Mouse (Mus musculus) T-helper 17 cell (primary cell): Measurements from ENCODE around the gene Hes3.

ENCODE experiments used
- in situ Hi-C, 2 experiments: fragments of 300-600 bp; cut with MboI, MseI; formaldehyde crosslinking; loops; 1 replicate in 1 of 2; 2 replicates in 1 of 2; pipeline ENCODE4 v1.15.1; 2025; ENCODE audit warnings: high pct_unique_total_duplicates in 2 of 2

Hes3 gene

DNA sequence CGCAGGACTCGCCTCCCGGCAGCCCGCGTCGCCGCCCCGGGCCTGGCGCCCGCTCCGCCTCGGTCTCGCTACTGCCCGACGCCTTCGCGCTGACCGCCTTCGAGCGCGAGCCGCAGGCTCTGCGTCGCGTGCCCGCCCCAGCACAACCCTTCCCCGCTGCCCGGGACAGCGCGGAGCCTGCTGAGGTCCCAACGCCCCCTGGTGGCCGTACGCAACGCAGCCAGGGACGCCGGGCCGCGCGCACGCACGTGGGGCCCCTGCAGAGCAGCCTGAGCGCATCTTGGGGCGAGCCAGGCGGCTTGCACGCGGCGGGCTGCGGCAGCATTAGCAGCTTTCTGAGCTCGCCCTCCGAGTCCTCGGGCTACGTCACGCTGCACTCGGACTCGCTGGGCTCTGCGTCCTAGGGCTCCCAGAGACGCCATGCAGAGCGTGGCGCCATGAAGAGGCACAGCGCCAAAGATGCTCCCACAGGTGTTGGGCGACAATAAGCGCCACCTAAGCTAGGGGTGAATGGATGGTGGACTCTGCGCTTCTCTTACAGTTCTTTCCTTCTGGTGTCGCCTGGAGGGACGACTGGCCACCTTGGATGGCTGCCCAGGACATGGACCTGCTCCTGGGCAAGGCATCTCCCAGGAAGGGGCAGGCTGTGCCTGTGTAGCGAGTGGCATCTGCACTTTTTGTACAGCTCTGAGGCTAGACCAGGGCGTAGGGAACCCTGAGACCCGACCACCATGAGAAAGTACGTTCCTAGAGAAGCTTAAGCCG lies 8.1 kb downstream of the Hes3 start:
- in situ Hi-C loops: loop anchor here in 1 of 2 experiments (5.0 kb wide), 2 partner anchors 56 to 106 kb away; partner anchors contain the start of gene Acot7

DNA sequence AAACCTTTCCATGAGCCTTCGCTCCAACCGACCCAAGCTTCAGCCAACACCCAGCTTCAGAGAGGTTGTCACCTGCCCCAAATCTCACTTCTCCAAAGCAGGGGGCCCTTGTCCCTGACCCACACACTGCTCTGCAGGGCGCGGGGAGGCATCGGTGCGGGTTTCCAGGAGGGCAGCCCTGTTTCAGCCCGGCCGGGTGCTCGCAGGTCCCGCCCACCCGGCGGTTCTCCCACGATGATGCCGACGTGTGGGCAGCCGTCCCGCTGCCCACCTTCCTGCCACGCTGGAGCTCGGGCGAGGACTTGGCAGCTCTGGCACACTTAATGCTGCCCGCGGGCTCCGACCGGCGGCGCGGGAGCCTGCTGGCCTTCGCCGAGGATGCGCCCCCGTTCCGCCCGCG lies 8.7 kb downstream of the Hes3 start:
- in situ Hi-C loops: loop anchor here in 1 of 2 experiments (5.0 kb wide), 2 partner anchors 55 to 105 kb away; partner anchors contain the start of gene Acot7

DNA sequence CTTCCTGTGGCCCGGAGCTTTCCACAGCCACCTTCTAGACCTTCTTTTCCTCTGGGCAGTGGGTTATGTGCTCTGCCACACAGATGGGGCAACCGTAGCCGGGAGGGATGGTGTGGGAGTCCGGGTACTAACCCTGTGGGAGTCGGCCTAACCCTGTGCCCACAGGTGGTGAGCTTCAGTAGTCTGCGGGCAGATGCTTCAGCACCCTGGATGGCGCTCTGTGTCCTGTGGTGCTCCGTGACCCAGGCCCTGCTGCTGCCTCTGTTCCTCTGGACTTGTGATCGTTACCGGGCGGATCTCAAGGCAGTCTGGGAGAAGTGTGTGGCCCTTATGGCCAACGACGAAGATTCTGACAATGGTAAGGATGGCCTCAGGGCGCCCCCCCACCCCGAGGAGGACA lies 9.9 kb downstream of the Hes3 start:
- in situ Hi-C loops: loop anchor here in 1 of 2 experiments (5.0 kb wide), 2 partner anchors 54 to 104 kb away; partner anchors contain the start of gene Acot7

DNA sequence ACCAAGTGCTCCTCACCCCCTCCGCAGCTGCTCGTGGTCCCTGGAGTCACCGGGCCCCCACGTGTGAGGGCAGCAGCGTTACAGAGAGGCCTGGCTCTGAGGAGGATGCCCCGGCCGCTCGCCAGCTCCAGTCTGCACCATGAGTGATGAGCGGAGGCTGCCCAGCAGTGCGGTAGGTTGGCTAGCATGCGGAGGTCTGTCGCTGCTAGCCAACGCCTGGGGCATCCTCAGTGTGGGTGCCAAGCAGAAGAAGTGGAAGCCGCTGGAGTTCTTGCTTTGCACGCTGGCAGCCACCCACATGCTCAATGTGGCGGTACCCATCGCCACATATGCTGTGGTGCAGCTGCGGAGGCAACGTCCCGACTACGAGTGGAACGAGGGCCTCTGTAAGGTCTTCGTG lies 12.5 kb downstream of the Hes3 start:
- in situ Hi-C loops: loop anchor here in 1 of 2 experiments (10.0 kb wide), 1 partner anchor 1866 kb away; the partner anchor contains the start of genes Trp73 and Wrap73

DNA sequence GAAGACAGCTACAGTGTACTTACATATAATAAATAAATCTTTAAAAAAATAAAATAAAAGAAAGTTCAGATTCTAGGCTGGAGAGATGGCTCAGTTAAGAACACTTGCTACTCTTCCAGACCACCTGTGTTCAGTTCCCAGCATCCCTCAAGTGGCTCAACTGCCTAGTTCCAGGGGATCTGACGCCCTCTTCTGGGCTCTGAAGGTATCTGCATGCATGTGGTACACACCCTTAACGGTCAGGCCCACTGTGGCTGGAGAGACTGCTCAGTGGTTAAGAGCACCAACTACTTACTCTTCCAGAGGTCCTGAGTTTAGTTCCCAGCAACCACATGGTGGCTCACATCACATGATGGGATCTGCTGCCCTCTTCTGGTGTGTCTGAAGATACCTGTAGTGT lies 13.5 kb downstream of the Hes3 start:
- in situ Hi-C loops: loop anchor here in 1 of 2 experiments (10.0 kb wide), 1 partner anchor 1867 kb away; the partner anchor contains the start of genes Trp73 and Wrap73

DNA sequence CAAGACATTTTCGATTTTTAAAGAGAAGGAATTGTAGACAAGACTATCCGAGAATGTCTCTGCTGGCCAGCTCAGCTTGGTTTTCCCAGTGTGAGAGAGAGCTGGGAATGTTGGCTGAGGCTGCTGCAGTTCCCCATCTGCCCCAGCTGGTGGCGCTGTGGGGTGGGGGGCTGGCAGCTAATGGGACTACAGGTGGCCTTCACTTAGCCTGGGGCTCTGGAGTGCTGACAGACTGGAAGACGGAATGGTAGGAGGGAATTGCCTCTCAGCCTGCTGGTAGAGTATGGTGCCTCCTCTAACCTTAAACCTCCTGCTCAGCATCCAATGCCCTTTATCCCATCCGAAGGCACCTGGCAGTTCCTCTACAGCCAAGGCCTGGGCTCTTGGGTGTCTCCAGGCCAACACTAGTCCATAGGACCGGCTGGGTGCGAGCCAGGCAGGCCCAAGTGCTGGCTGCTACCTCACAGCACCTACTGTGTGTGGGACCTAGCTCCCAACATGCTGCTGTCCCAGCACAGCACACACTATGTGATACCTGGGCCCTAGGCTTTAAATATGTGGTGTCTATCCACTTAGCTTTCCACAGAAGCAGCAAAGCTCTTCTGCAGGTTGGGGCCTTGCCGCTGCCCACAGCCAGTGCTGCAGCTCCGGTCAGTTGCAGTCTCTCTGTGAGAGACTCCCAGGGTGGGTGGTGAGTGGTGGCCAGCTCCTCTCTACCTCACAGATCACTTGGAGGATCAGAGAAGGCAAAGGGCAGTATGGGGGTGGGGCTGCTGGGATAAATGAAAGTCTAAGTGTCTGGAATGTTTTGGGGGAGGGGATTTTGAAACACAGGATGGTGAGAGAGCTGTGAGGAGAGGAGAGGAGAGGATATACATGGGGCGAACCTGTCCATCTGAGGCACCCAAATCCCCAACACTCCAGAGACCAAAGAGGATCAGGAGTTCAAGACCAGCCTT lies 14.8 kb downstream of the Hes3 start:
- in situ Hi-C loops: loop anchor here in 1 of 2 experiments (10.0 kb wide), 1 partner anchor 1868 kb away; the partner anchor contains the start of genes Trp73 and Wrap73

DNA sequence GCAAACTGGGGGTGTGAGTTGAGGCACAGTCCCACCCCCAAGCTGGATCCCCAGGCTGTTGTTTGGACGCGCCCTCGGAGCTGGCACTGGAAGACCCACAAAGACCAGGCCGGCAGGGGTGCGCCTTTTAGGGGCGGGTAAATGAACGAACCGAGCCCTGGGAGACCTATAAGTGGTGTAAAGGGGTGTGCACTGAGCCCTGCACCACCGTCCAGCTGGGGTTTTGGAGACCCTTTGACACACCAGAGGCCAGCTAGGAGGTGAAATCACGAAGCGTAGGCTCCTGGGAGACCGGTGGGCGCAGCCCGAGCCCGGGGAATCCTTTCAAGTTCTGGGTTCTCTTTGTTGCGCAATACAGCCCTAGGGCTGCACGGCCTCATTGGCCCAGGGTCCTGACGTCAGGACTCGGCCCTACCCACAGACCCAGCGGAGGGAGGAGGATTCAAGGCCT lies 16.8 kb downstream of the Hes3 start:
- in situ Hi-C loops: loop anchor here in 1 of 2 experiments (10.0 kb wide), 1 partner anchor 1870 kb away; the partner anchor contains the start of genes Trp73 and Wrap73

DNA sequence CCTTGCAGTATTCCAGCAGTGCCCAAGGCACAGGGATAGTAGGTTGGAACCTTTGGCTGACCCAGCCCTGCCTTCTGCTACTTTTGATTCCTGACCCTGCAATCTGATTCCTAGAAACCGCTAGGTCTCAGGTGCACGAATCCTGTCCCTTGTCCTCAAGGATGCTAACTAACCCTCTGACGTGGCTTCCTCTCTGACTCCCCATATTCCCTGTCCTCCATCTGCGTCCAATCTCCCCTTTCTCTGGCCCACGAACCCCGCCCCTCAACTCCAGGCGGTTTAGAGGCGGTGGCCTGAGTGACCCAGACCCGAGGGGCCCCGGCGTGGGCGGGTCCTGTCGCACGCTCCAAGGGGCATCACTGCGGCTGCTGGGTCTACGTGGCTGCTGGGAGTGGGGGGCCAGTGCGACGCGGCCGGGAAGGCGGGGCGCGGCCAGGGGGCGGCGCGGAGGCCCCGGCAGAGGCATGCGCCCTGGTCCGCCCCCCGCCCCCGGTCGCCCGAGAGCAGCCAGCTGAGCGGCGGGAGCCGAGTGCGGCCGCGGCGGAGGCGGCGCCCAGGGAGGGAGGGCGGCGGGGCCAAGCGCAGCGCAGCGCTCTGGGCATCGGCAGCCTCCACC lies 17.7 kb downstream of the Hes3 start, which contains the start of gene Gpr153:
TSS of gene Gpr153 (plus strand) at position 612 of the 616 bp plus-strand sequence.
- in situ Hi-C loops: loop anchor here in 1 of 2 experiments (10.0 kb wide), 1 partner anchor 1871 kb away; the partner anchor contains the start of genes Trp73 and Wrap73

DNA sequence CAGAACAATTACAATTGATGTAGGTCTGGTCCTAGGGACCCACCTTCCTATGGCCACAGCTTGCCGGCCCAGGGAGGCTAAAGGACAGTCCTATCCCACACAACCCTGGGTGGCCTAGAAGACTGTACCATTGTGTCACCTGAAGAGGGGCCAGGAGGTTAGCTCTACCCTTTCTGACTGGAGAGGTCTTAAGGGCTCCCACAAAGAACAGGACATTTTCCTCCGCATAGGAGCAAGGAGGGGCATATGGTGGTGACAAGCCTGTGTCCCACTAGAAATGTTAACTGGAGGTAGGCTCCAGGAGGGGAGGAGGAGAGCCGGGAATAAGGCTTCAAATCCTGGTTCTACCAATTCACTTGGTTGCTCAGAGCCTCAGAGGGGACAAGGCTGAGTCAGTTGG lies 18.3 kb downstream of the Hes3 start:
- in situ Hi-C loops: loop anchor here in 1 of 2 experiments (10.0 kb wide), 1 partner anchor 1872 kb away; the partner anchor contains the start of genes Trp73 and Wrap73

DNA sequence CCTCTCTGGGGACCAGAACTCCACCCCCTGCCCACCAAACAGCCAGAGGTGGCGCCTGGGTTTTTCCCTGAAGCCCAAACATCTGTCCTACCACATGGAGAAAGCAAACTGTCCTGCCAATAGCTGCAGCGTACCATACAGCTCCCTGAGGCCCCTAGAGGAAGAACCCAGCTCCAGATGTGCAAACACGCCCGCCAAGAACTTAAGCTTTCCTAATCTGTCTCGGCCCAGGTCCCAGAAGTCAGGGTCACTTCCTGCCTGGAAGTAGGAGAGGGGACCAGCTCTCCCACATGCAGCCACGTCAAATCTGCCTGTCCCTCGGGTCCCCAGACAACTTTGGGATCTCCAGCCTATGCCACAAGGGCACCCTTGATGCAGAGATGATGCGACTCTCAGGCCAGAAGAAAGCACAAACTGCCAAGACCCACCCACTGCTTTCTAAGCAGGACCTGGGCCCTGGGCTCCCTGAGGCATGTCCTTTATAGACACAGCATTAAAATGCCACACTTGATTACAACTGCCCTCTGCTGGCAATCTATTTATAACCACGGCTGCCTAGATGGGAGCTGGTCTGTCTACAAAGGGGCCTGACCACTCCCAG lies 18.9 kb downstream of the Hes3 start:
- in situ Hi-C loops: loop anchor here in 1 of 2 experiments (10.0 kb wide), 1 partner anchor 1872 kb away; the partner anchor contains the start of genes Trp73 and Wrap73

DNA sequence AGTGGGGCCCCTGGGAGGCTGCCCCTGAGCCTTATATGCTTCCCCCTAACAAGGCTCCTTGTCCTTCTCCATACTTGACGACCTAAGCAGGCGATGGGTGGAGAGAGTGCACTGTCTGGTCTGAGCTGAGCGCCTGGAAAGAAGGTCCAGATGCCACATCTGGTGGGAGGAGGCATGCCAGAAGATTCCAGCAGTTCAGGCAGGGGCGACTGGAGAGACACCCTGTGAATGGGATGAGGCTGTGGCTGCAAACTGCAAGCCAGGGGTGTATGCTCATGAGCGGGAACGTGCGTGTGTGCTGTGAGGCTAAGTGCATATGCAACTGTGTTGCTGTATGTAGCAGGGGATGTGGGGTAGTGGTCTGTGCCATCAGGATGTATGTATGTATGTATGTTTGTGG lies 19.5 kb downstream of the Hes3 start:
- in situ Hi-C loops: loop anchor here in 1 of 2 experiments (10.0 kb wide), 1 partner anchor 1873 kb away; the partner anchor contains the start of genes Trp73 and Wrap73

DNA sequence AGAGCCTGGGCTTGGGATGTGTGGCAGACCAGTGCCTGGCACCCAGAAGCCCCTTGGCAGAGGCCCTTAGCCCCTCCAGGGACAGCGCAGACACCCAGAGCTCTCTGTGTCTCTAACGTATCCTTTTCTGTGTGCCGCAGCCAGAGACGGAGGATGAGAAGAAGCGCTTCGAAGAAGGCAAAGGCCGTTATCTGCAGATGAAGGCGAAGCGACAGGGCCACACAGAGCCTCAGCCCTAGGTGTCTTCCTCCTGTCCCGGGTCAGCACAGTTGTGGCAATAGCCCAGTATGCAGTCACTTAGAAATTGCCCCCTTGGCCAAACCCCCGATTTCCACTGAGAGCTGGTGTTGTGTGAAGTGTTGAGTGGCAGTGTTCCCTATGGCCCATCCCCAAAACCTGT lies 20.1 kb downstream of the Hes3 start:
- in situ Hi-C loops: loop anchor here in 1 of 2 experiments (10.0 kb wide), 1 partner anchor 1873 kb away; the partner anchor contains the start of genes Trp73 and Wrap73

DNA sequence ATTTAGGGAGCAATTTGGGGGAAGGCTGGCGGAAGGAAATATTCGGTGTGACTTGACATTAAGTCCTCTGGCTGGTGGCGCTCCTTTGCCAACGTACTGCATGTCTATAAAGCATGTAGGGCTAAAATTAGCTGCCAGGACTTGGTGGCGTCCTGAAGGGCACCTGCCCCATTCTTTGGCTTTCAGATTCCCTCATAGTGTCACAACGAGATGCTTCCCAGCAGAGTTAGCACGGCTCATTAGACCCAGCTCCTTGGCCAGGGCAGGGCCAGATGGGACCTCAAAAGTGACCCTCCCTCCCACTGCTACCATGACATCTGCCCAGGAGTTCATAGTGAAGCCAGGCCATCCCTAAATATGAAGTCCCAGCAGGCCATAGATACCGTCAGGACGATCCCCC lies 20.9 kb downstream of the Hes3 start:
- in situ Hi-C loops: loop anchor here in 1 of 2 experiments (10.0 kb wide), 1 partner anchor 1874 kb away; the partner anchor contains the start of genes Trp73 and Wrap73

DNA sequence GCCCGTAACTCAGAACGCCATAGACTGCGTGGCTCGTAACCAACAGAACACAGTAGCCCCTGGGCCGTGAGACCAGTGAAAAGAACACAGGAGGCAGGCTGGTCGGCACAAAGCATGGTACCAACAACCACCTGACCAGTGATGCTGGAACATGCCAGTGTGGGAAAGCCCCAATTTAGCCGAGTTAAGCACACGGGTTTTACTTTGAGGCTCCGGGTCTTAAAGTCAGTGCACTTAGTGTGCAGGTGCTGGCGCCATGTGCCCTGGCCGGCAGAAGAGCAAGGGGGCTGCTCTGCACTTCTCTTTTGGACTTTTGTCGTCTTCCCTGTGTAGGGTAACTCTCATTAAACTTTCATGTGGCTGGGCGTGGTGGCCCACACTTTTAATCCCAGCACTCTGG lies 21.5 kb downstream of the Hes3 start:
- in situ Hi-C loops: loop anchor here in 1 of 2 experiments (10.0 kb wide), 1 partner anchor 1875 kb away; the partner anchor contains the start of genes Trp73 and Wrap73

DNA sequence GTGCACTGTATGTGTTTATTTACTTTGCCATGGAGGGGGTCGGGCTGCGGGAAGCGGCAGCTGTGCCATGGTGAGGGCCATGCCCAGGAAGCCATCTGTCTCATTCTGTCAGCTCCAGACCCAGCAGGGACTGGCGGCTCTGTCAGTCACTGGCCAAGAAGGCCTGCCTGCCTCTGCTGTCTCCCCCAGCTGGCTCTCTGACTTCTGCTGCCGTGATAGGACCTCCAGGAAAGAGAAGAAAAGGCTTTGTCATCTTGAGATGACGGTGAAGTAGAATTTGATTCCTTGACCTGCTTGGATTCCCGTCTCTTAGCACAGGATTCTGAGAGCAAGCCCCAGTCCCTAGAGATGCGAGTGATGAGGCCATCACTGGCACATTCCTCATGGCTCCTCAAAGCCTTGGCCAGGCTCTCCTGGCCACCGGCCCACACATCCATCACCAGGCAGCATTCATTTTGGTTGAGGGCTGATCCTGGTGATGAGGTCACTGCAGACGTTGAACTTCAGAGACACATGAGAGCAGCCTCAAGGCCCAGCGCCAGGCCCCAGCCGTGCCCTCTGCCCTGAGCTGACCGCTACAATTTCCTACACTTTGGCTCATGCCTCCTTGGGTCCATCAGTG lies 23.6 kb downstream of the Hes3 start:
- in situ Hi-C loops: no loop called here

DNA sequence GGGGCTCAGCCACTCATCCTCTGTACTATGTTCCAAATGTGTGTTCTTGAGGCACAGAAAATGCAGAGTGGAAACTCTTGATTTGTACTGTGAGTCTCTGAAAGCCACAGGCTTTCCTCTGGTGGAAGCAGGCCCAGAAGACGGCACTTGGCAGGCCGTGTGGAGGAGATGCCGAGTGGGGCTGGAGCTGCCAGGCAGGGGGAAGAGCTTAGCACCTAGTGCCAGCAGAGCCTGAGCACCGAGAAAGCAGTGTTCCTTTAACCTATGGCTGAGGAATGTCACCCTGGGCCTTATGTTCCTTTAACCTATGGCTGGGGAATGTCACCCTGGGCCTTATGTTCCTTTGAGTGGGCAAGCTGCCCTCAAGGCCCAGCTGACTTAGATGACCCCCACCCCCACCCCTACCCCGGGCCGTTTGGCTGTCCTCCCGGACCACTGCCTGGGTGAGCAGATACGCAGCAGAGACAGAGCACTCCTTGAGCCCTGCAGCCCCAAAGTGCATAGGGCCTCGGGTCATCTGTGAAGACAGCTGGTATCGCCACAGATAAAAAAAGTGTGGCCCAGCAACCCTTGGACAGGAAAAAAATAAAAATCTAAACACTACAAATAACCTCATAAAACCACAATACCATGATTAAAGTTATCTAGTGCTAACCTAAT lies 25.1 kb downstream of the Hes3 start:
- in situ Hi-C loops: no loop called here

DNA sequence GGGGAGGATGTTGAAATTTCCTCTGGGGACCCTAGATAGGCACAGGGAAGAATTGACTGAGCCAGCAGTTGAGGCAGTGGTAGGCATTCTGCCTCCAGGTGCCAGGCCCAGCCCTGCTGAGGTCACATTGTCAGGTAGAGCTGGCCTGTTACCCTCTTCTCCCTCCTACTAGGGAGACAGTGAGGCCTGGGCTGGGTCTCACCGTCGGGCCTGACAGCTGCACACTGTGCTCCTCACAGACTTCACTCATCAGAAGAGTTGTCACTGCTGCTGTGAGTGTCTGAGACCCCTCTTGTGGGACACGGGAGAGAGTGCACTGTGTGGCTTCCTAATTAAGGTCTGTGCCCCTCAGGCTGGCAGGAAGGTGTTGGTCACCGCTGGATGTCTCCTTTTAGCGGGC lies 25.7 kb downstream of the Hes3 start:
- in situ Hi-C loops: no loop called here

DNA sequence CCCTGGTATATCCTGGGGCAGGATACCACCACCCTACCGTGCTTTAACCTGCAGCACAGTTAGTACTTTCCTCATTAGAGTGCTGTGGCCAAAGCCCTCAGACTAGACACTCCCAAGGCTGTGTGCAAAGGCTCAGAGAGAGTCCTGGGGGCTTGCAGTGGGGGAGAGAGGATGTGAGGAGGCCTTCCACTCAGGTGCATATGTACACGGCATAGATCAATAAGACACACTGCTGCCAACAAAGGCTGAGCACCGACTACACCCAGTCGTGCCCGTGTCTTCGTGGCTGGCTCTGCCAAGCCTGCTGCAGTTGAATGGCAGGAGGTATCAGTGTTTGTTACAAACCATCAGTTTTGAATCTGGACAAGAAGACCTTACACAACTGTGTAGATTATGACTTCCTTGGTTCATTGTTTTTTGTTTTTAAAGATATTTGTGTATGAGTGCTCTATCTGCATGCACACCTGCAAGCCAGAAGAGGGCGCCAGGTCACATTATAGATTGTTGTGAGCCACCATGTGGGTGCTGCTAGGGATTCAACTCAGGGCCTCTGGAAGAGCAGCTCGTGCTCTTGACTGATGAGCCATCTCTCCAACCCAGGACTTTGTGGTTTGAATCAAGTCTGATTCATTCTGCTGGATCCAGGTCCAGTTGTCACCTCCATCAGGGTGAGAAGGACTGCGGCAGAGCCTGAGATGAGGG lies 26.4 kb downstream of the Hes3 start:
- in situ Hi-C loops: loop anchor here in 1 of 2 experiments (5.0 kb wide), 1 partner anchor 53 kb away; no protein-coding TSS in a partner anchor
